Mouse (Mus musculus): Measurements from ENCODE around the gene Nelfa. TPM values are rescaled to one million over a fixed set of nuclear protein-coding genes. Genes with fewer than 3 reads are reported as not detected.
A peak's percentile ranks its signal among the peaks of the same experiment; 100 is the strongest.

Gene Nelfa
- polyA plus RNA-seq, 1 experiment from 2014 or later: 67.7 TPM

DNA sequence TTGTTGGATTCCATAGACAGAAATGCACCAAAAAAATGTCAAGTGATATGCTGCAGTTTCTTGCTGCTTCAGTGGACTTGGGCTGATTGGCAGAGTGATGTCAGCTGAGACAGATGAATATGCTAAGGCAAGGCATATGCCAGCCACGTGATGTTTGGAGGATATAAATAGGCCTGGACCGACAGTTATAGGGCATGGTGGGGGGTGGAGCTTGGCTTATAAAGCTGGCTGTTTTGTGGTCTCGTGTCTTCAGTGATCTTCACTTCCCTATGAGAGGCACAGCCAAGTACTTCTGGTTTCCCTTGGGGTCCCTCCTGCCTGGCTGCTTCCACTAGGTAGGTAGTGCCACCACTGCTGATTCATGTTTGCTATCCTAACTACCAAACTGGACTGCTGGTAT lies 2.2 kb upstream of the Nelfa start:
- no peak overlapping the region for H3K4me3 ChIP-seq
- peaks cover 15% of the 10 kb centered on the region for H3K36me3 ChIP-seq
- H3K9me3 ChIP-seq: peaks cover 19% of the 10 kb centered on the region
- no peak overlapping the region for H3K9ac ChIP-seq
- ATAC-seq (ENCODE audit: insufficient number of reproducible peaks, insufficient read depth, low FRiP score, low TSS enrichment, low read depth): no peak
- H3K27me3 ChIP-seq: no peaks in the 10 kb centered on the region
- H3K27ac ChIP-seq: no peak overlapping the region
- WGBS: 78% methylated on average over 3 of the region's 3 CpGs
- H3K4me1 ChIP-seq: peaks cover 22% of the 10 kb centered on the region
- no peak overlapping the region for H3K4me2 ChIP-seq

DNA sequence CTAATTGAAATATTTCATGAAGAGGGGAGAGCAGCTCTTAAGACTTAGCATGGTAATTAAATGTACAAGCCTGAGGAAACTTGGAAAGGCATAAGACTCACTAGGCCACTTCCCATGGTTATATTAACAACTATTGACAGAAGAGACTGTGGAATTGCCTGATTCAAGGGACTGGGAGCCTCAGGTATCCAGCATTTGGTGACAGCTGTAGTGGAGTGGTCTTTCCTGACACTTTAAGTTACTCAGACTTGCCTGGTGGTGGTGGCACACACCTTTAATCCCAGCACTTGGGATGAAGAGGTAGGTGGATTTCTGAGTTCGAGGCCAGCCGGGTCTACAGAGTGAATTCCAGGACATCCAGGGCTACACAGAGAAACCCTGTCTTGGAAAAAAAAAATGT lies 1.0 kb upstream of the Nelfa start:
- Histone ChIP-seq H3K36me3 (peaks cover 18% of the 10 kb centered on the region), H3K27ac (no peak overlapping the region), H3K27me3 (no peaks in the 10 kb centered on the region), H3K4me2 (peak overlapping the region; percentile 75), H3K9me3 (peaks cover 13% of the 10 kb centered on the region), H3K4me3 (peak overlapping the region; percentile 87), H3K4me1 (peaks cover 22% of the 10 kb centered on the region), H3K9ac (peak overlapping the region; percentile 76)
- ATAC-seq (ENCODE audit: insufficient number of reproducible peaks, insufficient read depth, low FRiP score, low TSS enrichment, low read depth): no peak
- 94% methylated on average over 2 of the region's 2 CpGs for WGBS

DNA sequence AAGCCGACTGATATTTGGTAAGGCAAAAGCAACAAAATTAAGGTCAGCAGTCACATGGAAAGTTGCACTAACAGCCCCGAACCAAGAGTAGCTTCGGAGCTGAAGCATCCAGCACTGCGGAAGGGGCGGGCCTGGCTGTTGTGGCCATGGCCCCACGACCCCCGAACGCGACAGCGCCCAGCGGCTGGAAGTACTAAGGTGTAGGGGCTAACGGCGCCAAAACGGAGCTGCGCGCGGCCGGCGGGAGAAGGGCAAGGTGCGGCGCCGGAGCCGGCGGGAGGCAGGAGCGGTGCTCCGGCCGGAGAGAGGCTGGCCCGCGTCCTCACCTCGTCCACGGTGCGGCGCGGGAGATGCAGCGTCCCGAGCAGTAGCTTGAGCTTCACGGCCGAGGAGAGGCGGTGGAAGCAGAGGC lies 507 bp downstream of the Nelfa start:
- WGBS: under 1% methylated on average over 38 of the region's 39 CpGs
- ATAC-seq (ENCODE audit: insufficient number of reproducible peaks, insufficient read depth, low FRiP score, low TSS enrichment, low read depth): peak; percentile 62
- peaks cover 22% of the 10 kb centered on the region for H3K4me1 ChIP-seq

DNA sequence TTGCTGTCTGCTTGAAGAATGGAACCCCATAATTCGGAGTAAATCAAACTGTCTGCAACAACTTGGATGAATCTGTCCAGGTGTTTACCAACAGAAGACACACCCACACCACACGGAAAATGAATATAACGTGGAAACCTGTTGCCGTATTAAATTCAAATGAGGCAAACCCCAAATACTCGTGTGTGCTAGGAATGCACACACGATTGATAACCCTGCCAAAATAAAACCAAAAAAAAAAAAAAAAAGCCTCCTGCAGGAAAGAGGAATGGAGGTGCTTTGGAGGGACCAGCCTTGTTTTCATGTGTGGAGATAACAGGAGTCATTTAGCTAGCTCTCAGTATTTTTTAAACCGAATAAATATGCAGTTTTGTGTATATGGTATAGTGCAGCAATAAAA lies 1.3 kb downstream of the Nelfa start:
- Histone ChIP-seq H3K27ac (no peak overlapping the region), H3K9ac (peak overlapping the region; percentile 95), H3K36me3 (peaks cover 30% of the 10 kb centered on the region), H3K4me3 (peak overlapping the region; percentile 87), H3K4me2 (peak overlapping the region; percentile 64), H3K9me3 (peaks cover 3% of the 10 kb centered on the region; the same call in 1 of the 2 replicates), H3K4me1 (peaks cover 22% of the 10 kb centered on the region), H3K27me3 (no peaks in the 10 kb centered on the region)
- ATAC-seq (ENCODE audit: insufficient number of reproducible peaks, insufficient read depth, low FRiP score, low TSS enrichment, low read depth): no peak
- 77% methylated on average over 7 of the region's 7 CpGs for WGBS

More for the DNA sequence above, 507 bp downstream of the Nelfa start:
- peak overlapping the region; percentile 95 for H3K9ac ChIP-seq
- H3K4me3 ChIP-seq: peak overlapping the region; percentile 87
- no peaks in the 10 kb centered on the region for H3K27me3 ChIP-seq
- H3K27ac ChIP-seq: peak overlapping the region; percentile 94
- peaks cover 28% of the 10 kb centered on the region for H3K36me3 ChIP-seq
- H3K4me2 ChIP-seq: peak overlapping the region; percentile 64
- peaks cover 7% of the 10 kb centered on the region for H3K9me3 ChIP-seq

DNA sequence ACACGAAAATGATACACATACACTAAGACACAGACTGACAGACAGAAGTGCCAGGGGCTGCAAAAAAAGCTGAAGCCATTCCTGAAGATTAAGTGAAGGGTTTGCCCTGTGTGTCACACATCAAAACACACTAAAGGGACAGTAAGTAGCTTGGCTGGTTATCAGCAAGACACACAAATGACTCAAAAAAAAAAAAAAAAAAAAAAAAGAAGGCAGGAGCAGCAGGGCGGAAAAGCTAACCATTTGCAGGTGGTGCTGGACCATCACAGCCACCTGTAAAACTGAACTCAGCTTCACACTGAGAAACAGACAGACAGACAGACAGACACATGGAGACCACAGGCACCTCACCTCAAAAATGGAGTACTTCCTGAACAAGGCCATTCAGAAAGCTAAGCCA lies 2.1 kb downstream of the Nelfa start:
- Histone ChIP-seq H3K4me3 (peak overlapping the region; percentile 13; the same call in 1 of the 2 replicates), H3K9me3 (no peaks in the 10 kb centered on the region), H3K36me3 (peaks cover 31% of the 10 kb centered on the region), H3K4me1 (peaks cover 22% of the 10 kb centered on the region), H3K9ac (no peak overlapping the region), H3K4me2 (peak overlapping the region; percentile 64), H3K27me3 (no peaks in the 10 kb centered on the region), H3K27ac (no peak overlapping the region)
- WGBS: 80% methylated on average over 2 of the region's 2 CpGs
- no peak for ATAC-seq (ENCODE audit: insufficient number of reproducible peaks, insufficient read depth, low FRiP score, low TSS enrichment, low read depth)

DNA sequence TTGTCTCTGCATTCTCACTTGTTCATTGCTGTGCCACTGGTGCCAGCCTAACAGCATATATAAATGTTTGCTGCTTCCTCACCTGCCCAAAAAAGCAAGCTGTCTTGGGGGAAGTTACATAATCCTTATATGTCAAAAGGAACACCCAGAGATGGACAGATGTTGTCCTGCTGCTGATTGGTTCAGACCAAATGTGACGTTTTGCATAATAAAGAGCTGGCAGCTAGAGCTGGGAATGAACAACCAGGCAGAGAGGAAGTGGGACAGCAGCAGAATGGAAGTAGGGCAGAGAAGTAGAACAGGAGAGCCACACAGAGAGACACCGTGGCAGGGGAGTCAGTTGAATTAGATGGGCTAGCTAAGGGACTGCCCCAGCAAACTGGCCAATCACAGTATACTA lies 3.8 kb downstream of the Nelfa start:
- WGBS: 85% methylated on average over 2 of the region's 2 CpGs
- H3K4me2 ChIP-seq: no peak overlapping the region
- H3K9ac ChIP-seq: no peak overlapping the region
- peaks cover 22% of the 10 kb centered on the region for H3K4me1 ChIP-seq
- H3K27me3 ChIP-seq: no peaks in the 10 kb centered on the region
- peaks cover 42% of the 10 kb centered on the region for H3K36me3 ChIP-seq
- no peak overlapping the region for H3K27ac ChIP-seq
- H3K9me3 ChIP-seq: no peaks in the 10 kb centered on the region
- no peak overlapping the region for H3K4me3 ChIP-seq
- no peak for ATAC-seq (ENCODE audit: insufficient number of reproducible peaks, insufficient read depth, low FRiP score, low TSS enrichment, low read depth)

DNA sequence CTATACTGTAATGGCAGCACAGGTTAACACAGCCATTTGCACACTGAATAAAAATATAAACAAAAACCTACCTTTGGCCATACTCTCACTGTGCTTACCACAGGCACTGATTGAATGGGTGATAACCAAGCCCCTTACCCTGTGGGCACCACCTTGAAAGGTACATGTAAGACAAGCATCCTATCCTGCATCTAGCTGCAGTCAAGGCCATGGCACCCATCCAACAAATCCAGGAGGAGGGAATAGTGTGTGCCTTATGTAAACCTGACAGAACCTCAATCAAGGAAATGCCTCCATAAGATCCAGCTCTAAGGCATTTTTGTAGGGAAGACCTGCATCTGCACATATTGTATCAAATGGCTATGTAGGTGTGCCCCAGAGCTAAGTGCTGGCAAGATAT lies 10.0 kb downstream of the Nelfa start:
- Histone ChIP-seq H3K36me3 (peaks cover 55% of the 10 kb centered on the region), H3K9me3 (no peaks in the 10 kb centered on the region), H3K4me2 (no peak overlapping the region), H3K4me1 (no peaks in the 10 kb centered on the region), H3K4me3 (no peak overlapping the region), H3K27me3 (no peaks in the 10 kb centered on the region), H3K27ac (no peak overlapping the region), H3K9ac (no peak overlapping the region)
- no peak for ATAC-seq (ENCODE audit: insufficient number of reproducible peaks, insufficient read depth, low FRiP score, low TSS enrichment, low read depth)

DNA sequence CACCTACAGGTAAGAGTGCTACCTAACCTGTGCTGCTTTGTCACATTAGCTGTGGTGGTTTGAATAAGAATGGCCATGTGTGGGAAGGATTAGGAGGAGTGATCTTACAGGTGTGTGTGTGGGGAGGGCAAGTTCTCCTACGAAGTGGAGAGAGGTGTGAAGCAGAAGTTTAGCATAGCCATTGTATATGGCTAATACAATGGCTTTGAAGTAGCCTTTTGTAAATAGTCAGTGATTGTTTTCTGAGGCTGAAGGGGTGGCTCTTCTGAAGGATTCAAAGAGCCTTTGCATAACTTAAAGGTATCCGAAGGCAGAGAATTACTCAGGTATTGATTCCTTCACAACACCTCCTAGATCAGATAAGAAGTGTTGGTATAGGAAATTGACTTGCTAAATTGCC lies 13.6 kb downstream of the Nelfa start:
- Histone ChIP-seq H3K9me3 (no peaks in the 10 kb centered on the region), H3K36me3 (peaks cover 57% of the 10 kb centered on the region), H3K9ac (no peak overlapping the region), H3K4me1 (no peaks in the 10 kb centered on the region), H3K27ac (no peak overlapping the region), H3K4me2 (no peak overlapping the region), H3K27me3 (no peaks in the 10 kb centered on the region), H3K4me3 (no peak overlapping the region)
- no peak for ATAC-seq (ENCODE audit: insufficient number of reproducible peaks, insufficient read depth, low FRiP score, low TSS enrichment, low read depth)
- WGBS: 52% methylated on average over 2 of the region's 2 CpGs

DNA sequence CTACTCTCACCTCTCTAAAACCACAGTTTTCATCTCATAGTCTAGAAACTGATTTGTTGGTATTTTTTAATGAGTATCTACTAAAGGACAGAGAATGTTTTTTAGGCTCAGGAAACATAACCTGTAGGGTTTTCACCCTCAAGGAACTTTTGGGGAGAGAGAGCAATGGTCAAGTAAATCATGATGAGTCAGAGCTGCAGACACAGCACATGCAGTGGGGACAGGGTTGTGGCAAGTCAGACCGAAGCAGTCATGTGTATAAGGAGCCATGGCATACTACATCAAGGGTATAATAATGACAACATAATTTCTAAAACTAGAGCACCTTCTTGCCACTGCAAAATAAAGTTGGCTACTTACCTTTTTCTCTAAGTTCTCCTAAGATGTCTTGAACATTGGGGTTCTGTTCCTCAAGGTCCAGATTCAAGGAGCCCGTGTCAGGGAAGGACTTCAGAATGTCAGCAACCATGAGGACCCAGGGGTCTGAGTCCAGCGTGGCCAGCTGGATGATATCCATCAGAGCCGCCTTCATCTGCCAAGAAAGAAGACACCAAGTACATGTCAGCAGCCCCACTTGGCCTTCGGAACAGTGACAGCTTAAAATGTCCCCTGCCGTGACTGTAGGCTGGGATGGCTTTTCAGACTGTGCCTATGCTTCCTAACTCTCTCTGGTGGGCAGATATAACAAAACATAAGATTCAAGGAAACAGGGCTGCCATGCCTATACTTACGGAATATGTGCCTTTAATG lies 14.6 kb downstream of the Nelfa start:
- H3K9ac ChIP-seq: no peak overlapping the region
- H3K4me3 ChIP-seq: no peak overlapping the region
- H3K27ac ChIP-seq: no peak overlapping the region
- H3K9me3 ChIP-seq: no peaks in the 10 kb centered on the region
- H3K27me3 ChIP-seq: no peaks in the 10 kb centered on the region
- no peak for ATAC-seq (ENCODE audit: insufficient number of reproducible peaks, insufficient read depth, low FRiP score, low TSS enrichment, low read depth)
- no peaks in the 10 kb centered on the region for H3K4me1 ChIP-seq
- 91% methylated on average over 7 of the region's 7 CpGs for WGBS
- H3K4me2 ChIP-seq: no peak overlapping the region
- H3K36me3 ChIP-seq: peaks cover 58% of the 10 kb centered on the region

DNA sequence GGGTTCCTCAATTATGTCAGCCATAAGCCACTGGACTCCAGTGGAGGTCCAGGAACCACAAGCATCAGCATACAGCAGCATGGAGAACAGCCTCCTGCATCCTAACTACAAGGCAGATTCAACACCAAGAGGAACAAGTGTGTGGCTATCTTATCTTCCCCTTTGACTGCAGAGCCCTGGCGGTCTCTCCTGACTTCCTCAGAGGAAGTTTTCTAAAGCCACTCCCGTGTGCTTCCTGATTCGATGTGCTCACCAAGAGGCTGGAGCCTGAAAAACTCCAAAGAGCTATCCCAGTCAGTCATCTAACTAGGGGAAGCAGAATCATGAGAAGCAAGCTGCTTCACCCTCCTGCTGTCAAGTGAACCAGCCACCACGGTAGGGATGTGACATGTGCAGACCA lies 15.3 kb downstream of the Nelfa start:
- Histone ChIP-seq H3K36me3 (peaks cover 58% of the 10 kb centered on the region), H3K27ac (no peak overlapping the region), H3K9ac (no peak overlapping the region), H3K9me3 (no peaks in the 10 kb centered on the region), H3K4me1 (no peaks in the 10 kb centered on the region), H3K27me3 (no peaks in the 10 kb centered on the region), H3K4me2 (no peak overlapping the region), H3K4me3 (no peak overlapping the region)
- ATAC-seq (ENCODE audit: insufficient number of reproducible peaks, insufficient read depth, low FRiP score, low TSS enrichment, low read depth): no peak
- 88% methylated on average over 4 of the region's 4 CpGs for WGBS

DNA sequence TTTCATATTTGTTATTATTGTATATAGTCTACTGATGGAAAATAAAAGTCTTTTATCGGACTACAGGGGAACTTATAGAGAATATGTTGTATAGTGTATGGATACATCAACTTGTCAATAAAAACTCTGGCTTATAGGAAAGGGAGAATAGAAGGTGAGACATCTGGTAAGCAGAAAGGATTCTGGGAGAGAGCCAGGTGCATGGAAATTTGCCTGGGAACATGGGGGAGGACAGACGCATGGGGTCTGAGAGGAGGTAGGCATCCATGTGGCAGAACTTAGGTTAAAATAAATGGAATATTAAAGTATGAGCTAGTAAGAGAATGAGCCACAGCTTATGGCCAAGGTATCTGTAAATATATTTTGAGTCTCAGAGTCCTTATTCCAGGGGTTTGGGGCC lies 16.2 kb downstream of the Nelfa start:
- H3K4me1 ChIP-seq: no peaks in the 10 kb centered on the region
- 91% methylated on average over 2 of the region's 2 CpGs for WGBS
- no peak overlapping the region for H3K27ac ChIP-seq
- peaks cover 65% of the 10 kb centered on the region for H3K36me3 ChIP-seq
- H3K4me2 ChIP-seq: no peak overlapping the region
- no peaks in the 10 kb centered on the region for H3K27me3 ChIP-seq
- no peak overlapping the region for H3K9ac ChIP-seq
- no peak for ATAC-seq (ENCODE audit: insufficient number of reproducible peaks, insufficient read depth, low FRiP score, low TSS enrichment, low read depth)
- H3K9me3 ChIP-seq: no peaks in the 10 kb centered on the region
- no peak overlapping the region for H3K4me3 ChIP-seq

DNA sequence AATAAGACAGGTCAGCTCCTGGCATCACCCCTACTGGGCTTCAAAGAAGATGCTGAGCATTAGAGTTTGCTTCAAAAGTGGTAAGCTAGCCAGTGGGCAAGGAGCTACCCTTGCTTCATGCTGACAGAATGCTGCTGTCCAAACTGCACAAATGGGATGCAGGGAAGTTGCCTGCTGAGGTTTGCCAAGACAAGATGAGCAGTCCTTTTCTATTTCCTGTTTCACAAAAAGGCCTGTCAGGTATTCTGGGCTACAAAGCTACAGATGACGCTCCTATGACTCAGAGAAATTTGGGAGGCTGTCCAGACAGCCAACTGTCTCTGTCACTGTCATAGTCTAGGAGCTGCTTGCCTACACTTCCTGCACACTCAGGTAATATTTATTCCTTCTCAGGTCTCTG lies 16.7 kb downstream of the Nelfa start:
- Histone ChIP-seq H3K27me3 (no peaks in the 10 kb centered on the region), H3K9me3 (no peaks in the 10 kb centered on the region), H3K36me3 (peaks cover 67% of the 10 kb centered on the region), H3K4me1 (no peaks in the 10 kb centered on the region), H3K9ac (no peak overlapping the region), H3K4me3 (no peak overlapping the region), H3K27ac (no peak overlapping the region), H3K4me2 (no peak overlapping the region)
- ATAC-seq (ENCODE audit: insufficient number of reproducible peaks, insufficient read depth, low FRiP score, low TSS enrichment, low read depth): no peak
- 92% methylated on average over 1 of the region's 1 CpGs for WGBS
